10 mouse cellular contexts compared by ENCODE assay signal in the genomic region with DNA sequence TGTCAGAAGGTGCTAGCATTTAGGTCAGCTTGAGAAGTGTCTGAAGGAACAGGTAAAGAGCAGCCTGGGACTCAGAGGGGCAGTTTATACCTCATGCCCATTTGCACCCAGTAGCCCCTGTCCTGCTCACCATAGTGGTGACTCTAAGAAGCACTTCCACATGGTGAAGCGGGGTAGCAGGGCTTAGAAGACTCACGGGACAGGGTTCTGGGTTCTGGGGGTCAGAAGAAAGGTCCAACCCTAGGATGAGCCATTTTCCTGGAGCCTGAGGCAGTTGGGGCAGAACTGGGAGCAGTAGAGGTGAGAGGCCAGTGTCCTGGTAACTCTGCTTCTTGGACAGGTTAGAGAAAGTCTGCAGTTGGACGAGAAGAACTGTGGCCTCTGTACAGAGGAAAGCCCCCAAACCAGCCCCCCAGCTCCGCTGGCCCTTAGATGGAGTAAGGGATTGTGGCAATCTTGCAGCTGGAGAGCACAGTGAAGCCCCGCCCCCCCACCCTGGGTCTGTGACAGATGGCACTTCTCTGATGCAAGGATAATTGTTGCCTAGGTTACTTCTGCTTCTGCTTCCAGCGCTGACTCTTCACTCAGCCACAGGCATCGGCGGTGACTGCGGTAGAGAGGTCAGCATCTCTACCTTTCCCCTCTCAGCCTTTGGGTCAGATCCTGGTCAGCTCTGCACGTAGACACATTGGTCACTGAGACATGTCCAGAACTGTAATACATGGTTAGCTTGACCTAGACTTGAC. TPM values are rescaled to one million over a fixed set of nuclear protein-coding genes. Genes with fewer than 3 reads are reported as not detected.
DNase-seq lines count a peak whose midpoint lies in the region; ATAC-seq and TF ChIP-seq lines count a peak whose summit lies in the region.
"Had no signal": no experiment of that assay in that cellular context is flagged by ENCODE, and none has a peak within 500 bp of the region (broad histone marks: within the 10 kb centered on the region; RNA-seq: fewer than 3 reads in every experiment).

No protein-coding gene starts in this region.

- WGBS in kidney, postnatal 0 days: 32% methylated on average over 9 of the region's 10 CpGs
- 21% methylated on average over 10 of the region's 10 CpGs for WGBS in hindbrain, embryonic 13.5 days
- 20% methylated on average over 10 of the region's 10 CpGs for WGBS in neural tube, embryonic 14.5 days
- 24% methylated on average over 10 of the region's 10 CpGs for WGBS in lung, adult 2 months

- H3K4me3 ChIP-seq in kidney, postnatal 0 days (replicated peaks; ENCODE audit: low read depth, low read length): no peak overlapping the region
- no peak overlapping the region for H3K4me3 ChIP-seq in hindbrain, embryonic 13.5 days
- H3K4me3 ChIP-seq in neural tube, embryonic 14.5 days (ENCODE audit: low read depth, low read length): no peak overlapping the region
- H3K4me3 ChIP-seq in lung, adult 2 months (replicated peaks; ENCODE audit: extremely low read depth, low read depth, low read length): no peak overlapping the region
- H3K4me3 ChIP-seq: lung, embryonic 15.5 days had no signal

- peak; percentile 34 for DNase-seq in kidney, postnatal 0 days (ENCODE audit: low spot score)
- DNase-seq in kidney, postnatal 36 days: no peak
- DNase-seq in embryo, embryonic 10 days (ENCODE audit: low spot score): peak; percentile 67
- no peak for DNase-seq in gastrocnemius, postnatal 14 days
- DNase-seq in lung, adult 2 months: no peak
- DNase-seq: adrenal gland, postnatal 25 days had no signal

- no peak overlapping the region for H3K4me2 ChIP-seq in kidney, postnatal 0 days (ENCODE audit: low read length)
- H3K4me2 ChIP-seq in hindbrain, embryonic 13.5 days: 0 out of 2 replicates have a peak overlapping the region, but pooled peaks have one; percentile 18
- no peak overlapping the region for H3K4me2 ChIP-seq in neural tube, embryonic 14.5 days (ENCODE audit: low read depth, low read length)
- H3K4me2 ChIP-seq: lung, embryonic 15.5 days had no signal

- ATAC-seq in kidney, postnatal 0 days (replicated peaks; ENCODE audit: low FRiP score, low read depth): no peak
- peak; percentile 88 for ATAC-seq in hindbrain, embryonic 13.5 days (ENCODE audit: low FRiP score)
- peak; percentile 81; the same call in 1 of the 2 replicates for ATAC-seq in neural tube, embryonic 14.5 days (ENCODE audit: low read depth)
- no peak for ATAC-seq in erythroid progenitor cell, adult 5-6 weeks (replicated peaks; ENCODE audit: low FRiP score, poor library complexity, severe bottlenecking)

- no peak overlapping the region for H3K27ac ChIP-seq in kidney, postnatal 0 days
- peak overlapping the region; percentile 58; the same call in 1 of the 2 replicates for H3K27ac ChIP-seq in hindbrain, embryonic 13.5 days
- no peak overlapping the region for H3K27ac ChIP-seq in neural tube, embryonic 14.5 days (ENCODE audit: low read depth, low read length)
- H3K27ac ChIP-seq: lung, embryonic 15.5 days had no signal

- H3K4me1 ChIP-seq in kidney, postnatal 0 days (replicated peaks; ENCODE audit: insufficient read depth, low read length): no peaks in the 10 kb centered on the region
- peaks cover 24% of the 10 kb centered on the region for H3K4me1 ChIP-seq in hindbrain, embryonic 13.5 days (replicated peaks)
- peaks cover 7% of the 10 kb centered on the region; the same call in 1 of the 2 replicates for H3K4me1 ChIP-seq in neural tube, embryonic 14.5 days (ENCODE audit: control insufficient read depth, insufficient read depth, low read length)
- no peaks in the 10 kb centered on the region for H3K4me1 ChIP-seq in lung, adult 2 months (ENCODE audit: control insufficient read depth, insufficient read depth, low read length)
- H3K4me1 ChIP-seq: lung, embryonic 15.5 days had no signal

- intact Hi-C loops in gastrocnemius, postnatal 14 days (cut with DNase I; ENCODE audit: low total_unique reads): no loop called here

- H3K9me3 ChIP-seq in kidney, postnatal 0 days (replicated peaks; ENCODE audit: low read length): no peaks in the 10 kb centered on the region
- H3K9me3 ChIP-seq in hindbrain, embryonic 13.5 days: no peaks in the 10 kb centered on the region
- H3K9me3 ChIP-seq in neural tube, embryonic 14.5 days (ENCODE audit: control insufficient read depth, low read length): no peaks in the 10 kb centered on the region
- H3K9me3 ChIP-seq: lung, embryonic 15.5 days had no signal

- no peaks in the 10 kb centered on the region for H3K36me3 ChIP-seq in kidney, postnatal 0 days (ENCODE audit: insufficient read depth, low read length)
- no peaks in the 10 kb centered on the region for H3K36me3 ChIP-seq in hindbrain, embryonic 13.5 days
- H3K36me3 ChIP-seq in neural tube, embryonic 14.5 days (ENCODE audit: control insufficient read depth, insufficient read depth, low read length): no peaks in the 10 kb centered on the region
- H3K36me3 ChIP-seq: lung, embryonic 15.5 days had no signal

- no peak for TF ChIP-seq CTCF in kidney, postnatal 0 days (IDR thresholded peaks at IDR 0.05; ENCODE audit: low read depth)
- TF ChIP-seq CTCF in lung, adult 2 months (IDR thresholded peaks at IDR 0.05; ENCODE audit: insufficient read depth, low read length): no peak

- no peak overlapping the region for H3K9ac ChIP-seq in kidney, postnatal 0 days (ENCODE audit: low read depth, low read length)
- H3K9ac ChIP-seq in hindbrain, embryonic 13.5 days: peak overlapping the region; percentile 35; the same call in 1 of the 2 replicates
- no peak overlapping the region for H3K9ac ChIP-seq in neural tube, embryonic 14.5 days (replicated peaks; ENCODE audit: low read depth, low read length)
- H3K9ac ChIP-seq: lung, embryonic 15.5 days had no signal

- no peaks in the 10 kb centered on the region for H3K27me3 ChIP-seq in kidney, postnatal 0 days (ENCODE audit: insufficient read depth, low read length)
- H3K27me3 ChIP-seq in hindbrain, embryonic 13.5 days: no peaks in the 10 kb centered on the region
- no peaks in the 10 kb centered on the region for H3K27me3 ChIP-seq in neural tube, embryonic 14.5 days (ENCODE audit: control insufficient read depth, insufficient read depth, low read length)
- H3K27me3 ChIP-seq: lung, embryonic 15.5 days had no signal

- TF ChIP-seq POLR2A in lung, adult 2 months (IDR thresholded peaks at IDR 0.05; ENCODE audit: borderline replicate concordance, extremely low read depth, low read depth, low read length): no peak

RNA-seq across cellular contexts. Expression of a gene that starts 18.7 kb away (rescaled TPM):
- 31.1 and 33.7 TPM in 2 replicates for polyA plus RNA-seq in kidney, postnatal 0 days (2015; fragmentation: Nextera tagmentation; extraction: Ambion mirVana)
- 25.2 and 27.1 TPM in 2 replicates for polyA plus RNA-seq in hindbrain, embryonic 13.5 days (2015; fragmentation: Nextera tagmentation; extraction: Ambion mirVana)
- polyA plus RNA-seq in neural tube, embryonic 14.5 days (2014; fragmentation: Nextera tagmentation; extraction: Ambion mirVana): 26.6 and 27.0 TPM in 2 replicates
- total RNA-seq in gastrocnemius, postnatal 14 days (2021): 1 to 10 TPM; 8.0 to 9.2 TPM
- 5.0 and 10.5 TPM in 2 replicates for total RNA-seq in erythroid progenitor cell, adult 5-6 weeks (2015; ENCODE audit: low replicate concordance)
- total RNA-seq in erythroid progenitor cell, adult 5-6 weeks (2017; ENCODE audit: low replicate concordance): 7.9 and 13.1 TPM in 2 replicates
- 25.7 and 33.4 TPM in 2 replicates for polyA plus RNA-seq in lung, adult 2 months (2012; rRNA removed)

RNA-seq across cellular contexts. Expression of a gene that starts 29.4 kb away (rescaled TPM):
- polyA plus RNA-seq in kidney, postnatal 0 days (2015; fragmentation: Nextera tagmentation; extraction: Ambion mirVana): 513 and 542 TPM in 2 replicates
- polyA plus RNA-seq in hindbrain, embryonic 13.5 days (2015; fragmentation: Nextera tagmentation; extraction: Ambion mirVana): 294 and 302 TPM in 2 replicates
- polyA plus RNA-seq in neural tube, embryonic 14.5 days (2014; fragmentation: Nextera tagmentation; extraction: Ambion mirVana): 310 and 339 TPM in 2 replicates
- 100 to 1,000 TPM; 264 to 293 TPM for total RNA-seq in gastrocnemius, postnatal 14 days (2021)
- total RNA-seq in erythroid progenitor cell, adult 5-6 weeks (2015; ENCODE audit: low replicate concordance): 94.1 and 105 TPM in 2 replicates
- 94.0 and 125 TPM in 2 replicates for total RNA-seq in erythroid progenitor cell, adult 5-6 weeks (2017; ENCODE audit: low replicate concordance)
- polyA plus RNA-seq in lung, adult 2 months (2012; rRNA removed): 127 and 129 TPM in 2 replicates

Comparison
In these comparisons a context has a peak if more than half of its experiments do, and no peak if none do; other contexts are left out.
1. DNase-seq: peak in kidney, postnatal 0 days (single experiment) and embryo, embryonic 10 days (single experiment); none in kidney, postnatal 36 days (0 of 2), gastrocnemius, postnatal 14 days (single experiment) and lung, adult 2 months (single experiment).
2. ATAC-seq: peak in hindbrain, embryonic 13.5 days (single experiment) and neural tube, embryonic 14.5 days (single experiment); none in kidney, postnatal 0 days (single experiment) and erythroid progenitor cell, adult 5-6 weeks (single experiment).